Mouse (Mus musculus) CH12.LX (cell line): ENCODE measurements around the gene BC052040.

Experiments used
- CTCF ChIP-seq, 2 experiments: IDR thresholded peaks in 1 of 2; conservative IDR thresholded peaks in 1 of 2; 2 replicates each; pipeline ENCODE4 v1.5.1; 2011 to 2012; ENCODE audit warnings: low read depth in 2 of 2, low read length in 2 of 2, improper control_type of control experiment in 1 of 2, inconsistent platforms in 1 of 2, mild to moderate bottlenecking in 1 of 2, moderate library complexity in 1 of 2
- E2F4 ChIP-seq: IDR thresholded peaks from 2 replicates; pipeline ENCODE4 v1.6.1; 2011; ENCODE audit warnings: low read depth, low read length, improper control_type of control experiment; ENCODE audit not compliant: insufficient replicate concordance
- ELF1 ChIP-seq: IDR thresholded peaks from 2 replicates; pipeline ENCODE4 v1.6.1; 2014; ENCODE audit warnings: low read depth, mild to moderate bottlenecking, inconsistent platforms, low read length, improper control_type of control experiment
- ETS1 ChIP-seq: conservative IDR thresholded peaks from 2 replicates; pipeline ENCODE4 v1.6.1; 2012; ENCODE audit warnings: low read depth, mild to moderate bottlenecking, inconsistent platforms, low read length, improper control_type of control experiment, moderate library complexity
- GABPA ChIP-seq: IDR thresholded peaks from 2 replicates; pipeline ENCODE4 v1.6.1; 2012; ENCODE audit warnings: low read depth, low read length, improper control_type of control experiment, inconsistent platforms; ENCODE audit not compliant: insufficient replicate concordance
- KAT2A ChIP-seq: IDR thresholded peaks from 2 replicates; pipeline ENCODE4 v1.6.1; 2012; ENCODE audit warnings: low read length, improper control_type of control experiment, inconsistent platforms; ENCODE audit not compliant: insufficient replicate concordance
- NRF1 ChIP-seq: IDR thresholded peaks from 2 replicates; pipeline ENCODE4 v1.6.1; 2014; ENCODE audit warnings: low read depth, mild to moderate bottlenecking, inconsistent platforms, low read length, improper control_type of control experiment, moderate library complexity
- POLR2A ChIP-seq: IDR thresholded peaks from 2 replicates; pipeline ENCODE4 v1.6.1; 2011; ENCODE audit warnings: low read depth, mild to moderate bottlenecking, improper control_type of control experiment, low read length
- RAD21 ChIP-seq: IDR thresholded peaks from 2 replicates; pipeline ENCODE4 v1.6.1; 2011; ENCODE audit warnings: low read depth, mild to moderate bottlenecking, low read length, improper control_type of control experiment, moderate library complexity
- RCOR1 ChIP-seq: conservative IDR thresholded peaks from 2 replicates; pipeline ENCODE4 v1.6.1; 2012; ENCODE audit warnings: low read depth, mild to moderate bottlenecking, inconsistent platforms, low read length, improper control_type of control experiment
- TBP ChIP-seq: conservative IDR thresholded peaks from 2 replicates; pipeline ENCODE4 v1.6.1; 2011; ENCODE audit warnings: low read depth, low read length, improper control_type of control experiment
- TCF12 ChIP-seq: IDR thresholded peaks from 2 replicates; pipeline ENCODE4 v1.6.1; 2014; ENCODE audit warnings: low read depth, mild to moderate bottlenecking, inconsistent platforms, low read length, improper control_type of control experiment
- USF1 ChIP-seq: IDR thresholded peaks from 2 replicates; pipeline ENCODE4 v1.6.1; 2014; ENCODE audit warnings: low read depth, mild to moderate bottlenecking, inconsistent platforms, low read length, improper control_type of control experiment
- USF2 ChIP-seq: conservative IDR thresholded peaks from 2 replicates; pipeline ENCODE4 v1.6.1; 2011; ENCODE audit warnings: low read depth, low read length, improper control_type of control experiment

DNA sequence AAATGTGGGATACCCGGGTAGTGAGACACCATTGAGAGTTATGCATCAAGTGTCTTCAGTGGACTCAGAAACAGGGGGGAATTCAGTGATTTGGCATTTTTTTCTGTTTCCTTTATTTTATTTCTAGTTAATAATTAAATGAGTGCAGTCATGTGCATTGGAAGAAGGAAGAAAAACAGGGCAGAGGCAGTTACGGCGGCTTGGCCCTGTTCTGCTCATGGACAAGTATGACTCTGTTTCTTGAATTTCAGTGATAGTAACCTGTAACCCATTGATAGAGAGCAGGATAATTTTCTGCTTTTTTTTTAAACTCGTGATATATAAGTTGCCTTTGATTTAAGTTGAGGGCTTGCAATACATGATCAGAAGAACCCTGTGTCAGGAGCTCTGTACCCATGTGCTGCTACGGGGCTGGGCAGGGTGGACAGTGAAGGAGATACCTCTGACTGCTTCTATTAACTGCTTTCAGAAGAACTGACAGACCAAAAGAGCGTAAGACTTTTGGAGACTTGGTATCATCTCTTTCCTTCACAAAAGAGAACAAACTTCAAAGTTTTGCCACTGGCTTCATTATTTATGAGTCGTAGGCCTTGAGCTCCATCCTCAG, 91.6 kb downstream of the BC052040 start:
- TF ChIP-seq POLR2A (no peak), TBP (no peak), CTCF (conservative IDR thresholded peaks at IDR 0.05 in 1 of 2, IDR thresholded peaks at IDR 0.05 in 1 of 2; ENCODE audit: low read depth in 2 of 2, low read length in 2 of 2) (no peak), USF1 (no peak), RCOR1 (no peak), NRF1 (no peak), GABPA (no peak), RAD21 (no peak), USF2 (no peak), ETS1 (no peak), ELF1 (no peak), E2F4 (no peak), TCF12 (no peak), KAT2A (no peak)
